29 mouse cellular contexts compared by ENCODE assay signal in the genomic region with DNA sequence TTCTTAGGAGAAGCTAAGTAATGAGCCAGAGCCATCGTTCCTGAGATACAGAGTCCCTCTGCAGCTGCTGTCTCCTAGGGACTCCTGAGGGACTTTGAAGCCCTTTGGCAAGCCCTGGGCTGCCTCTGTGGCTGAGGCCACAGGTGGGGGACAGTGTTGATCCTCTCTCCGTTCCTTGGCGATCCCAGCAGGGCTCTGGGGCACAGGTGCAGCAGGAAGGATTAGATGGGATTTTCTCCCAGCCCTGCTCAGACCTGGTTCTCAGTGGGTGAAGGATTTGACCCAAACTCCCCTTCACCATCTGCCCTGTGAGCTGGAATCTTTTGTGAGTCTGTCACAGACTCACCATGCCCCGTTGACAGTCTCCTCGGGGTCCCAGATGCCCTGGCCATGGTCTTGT. TPM values are rescaled to one million over a fixed set of nuclear protein-coding genes. Genes with fewer than 3 reads are reported as not detected.
DNase-seq lines count a peak whose midpoint lies in the region; ATAC-seq and TF ChIP-seq lines count a peak whose summit lies in the region.
"Had no signal": no experiment of that assay in that cellular context is flagged by ENCODE, and none has a peak within 500 bp of the region (broad histone marks: within the 10 kb centered on the region; RNA-seq: fewer than 3 reads in every experiment).

No protein-coding gene starts in this region.

- no peak for ATAC-seq in forebrain, embryonic 13.5 days
- ATAC-seq in forebrain, postnatal 0 days: no peak
- peak; percentile 16; the same call in 1 of the 2 replicates for ATAC-seq in hindbrain, embryonic 16.5 days
- ATAC-seq in hindbrain, embryonic 11.5 days (ENCODE audit: low FRiP score): no peak
- ATAC-seq in midbrain, postnatal 0 days (ENCODE audit: low FRiP score): no peak
- ATAC-seq: intestine, embryonic 16.5 days had no signal

- no peaks in the 10 kb centered on the region for H3K36me3 ChIP-seq in forebrain, embryonic 13.5 days (ENCODE audit: poor library complexity, severe bottlenecking)
- no peaks in the 10 kb centered on the region for H3K36me3 ChIP-seq in forebrain, postnatal 0 days (ENCODE audit: insufficient read depth)
- no peaks in the 10 kb centered on the region for H3K36me3 ChIP-seq in hindbrain, embryonic 16.5 days (ENCODE audit: control insufficient read depth, insufficient read depth, low read length)
- H3K36me3 ChIP-seq in hindbrain, embryonic 11.5 days (ENCODE audit: control insufficient read depth, insufficient read depth, low read length): no peaks in the 10 kb centered on the region
- H3K36me3 ChIP-seq in midbrain, postnatal 0 days (ENCODE audit: insufficient read depth, low read length): no peaks in the 10 kb centered on the region
- H3K36me3 ChIP-seq: embryonic facial prominence, embryonic 13.5 days; G1E; hindbrain, embryonic 15.5 days; limb, embryonic 12.5 days; liver, embryonic 15.5 days; neural tube, embryonic 12.5 days had no signal

- TF ChIP-seq POLR2A in brain, embryonic 14.5 days (IDR thresholded peaks at IDR 0.05; ENCODE audit: borderline replicate concordance, extremely low read depth, insufficient read depth, insufficient read length, poor library complexity, severe bottlenecking): no peak

- H3K27ac ChIP-seq in forebrain, embryonic 13.5 days: peak overlapping the region; percentile 31; the same call in 1 of the 2 replicates
- no peak overlapping the region for H3K27ac ChIP-seq in forebrain, postnatal 0 days (ENCODE audit: low read depth, low read length)
- no peak overlapping the region for H3K27ac ChIP-seq in hindbrain, embryonic 16.5 days (ENCODE audit: low read depth, low read length)
- H3K27ac ChIP-seq in hindbrain, embryonic 11.5 days (ENCODE audit: low read depth, low read length): no peak overlapping the region
- no peak overlapping the region for H3K27ac ChIP-seq in midbrain, postnatal 0 days (ENCODE audit: low read depth, low read length)
- H3K27ac ChIP-seq: embryonic facial prominence, embryonic 13.5 days; hindbrain, embryonic 15.5 days; kidney, postnatal 0 days; limb, embryonic 12.5 days; liver, embryonic 15.5 days; neural tube, embryonic 12.5 days had no signal

- DNase-seq in forebrain, postnatal 0 days: no peak
- DNase-seq in hindbrain, embryonic 11.5 days (ENCODE audit: low spot score): no peak
- peak; percentile 26 for DNase-seq in brain, embryonic 14.5 days (ENCODE audit: low read depth)
- peak; percentile 41 for DNase-seq in midbrain, postnatal 0 days (ENCODE audit: low spot score)
- DNase-seq in adrenal gland, adult 18-20 months (ENCODE audit: low spot score in 2 of 2): no peak
- DNase-seq: adrenal gland, postnatal 14 days; cerebellum, adult 11-12 months; cerebellum, adult 9-11 months; embryo, embryonic 11 days; gastrocnemius, postnatal 25 days; heart, adult 11 months; heart, postnatal 14 days; kidney, adult 8-10 months; layer of hippocampus, adult 9-11 months; lung, embryonic 14.5 days; lung, postnatal 14 days; right cerebral cortex, postnatal 14 days; thymus, postnatal 4 days had no signal

- 19% methylated on average over 5 of the region's 5 CpGs for WGBS in forebrain, embryonic 13.5 days
- WGBS in forebrain, postnatal 0 days: 26% methylated on average over 5 of the region's 5 CpGs
- WGBS in hindbrain, embryonic 16.5 days: 17% methylated on average over 5 of the region's 5 CpGs
- WGBS in hindbrain, embryonic 11.5 days: 33% methylated on average over 5 of the region's 5 CpGs
- WGBS in midbrain, postnatal 0 days: 11% methylated on average over 5 of the region's 5 CpGs

- H3K4me2 ChIP-seq in forebrain, embryonic 13.5 days: no peak overlapping the region
- no peak overlapping the region for H3K4me2 ChIP-seq in forebrain, postnatal 0 days (ENCODE audit: low read depth)
- H3K4me2 ChIP-seq in hindbrain, embryonic 16.5 days (ENCODE audit: low read length): no peak overlapping the region
- no peak overlapping the region for H3K4me2 ChIP-seq in hindbrain, embryonic 11.5 days (replicated peaks; ENCODE audit: low read depth, low read length)
- no peak overlapping the region for H3K4me2 ChIP-seq in midbrain, postnatal 0 days (ENCODE audit: low read depth, low read length, poor library complexity, severe bottlenecking)
- H3K4me2 ChIP-seq: embryonic facial prominence, embryonic 13.5 days; hindbrain, embryonic 15.5 days; limb, embryonic 12.5 days; liver, embryonic 15.5 days; lung, embryonic 14.5 days; neural tube, embryonic 12.5 days had no signal

- no peak for TF ChIP-seq CTCF in forebrain, postnatal 0 days (IDR thresholded peaks at IDR 0.05; ENCODE audit: low read depth)
- no peak for TF ChIP-seq CTCF in brain, embryonic 14.5 days (IDR thresholded peaks at IDR 0.05; ENCODE audit: borderline replicate concordance, extremely low read depth, insufficient read depth, insufficient read length)
- TF ChIP-seq CTCF in midbrain, postnatal 0 days (IDR thresholded peaks at IDR 0.05): no peak

- no peak overlapping the region for H3K4me3 ChIP-seq in forebrain, embryonic 13.5 days
- no peak overlapping the region for H3K4me3 ChIP-seq in forebrain, postnatal 0 days (ENCODE audit: low read depth, low read length)
- no peak overlapping the region for H3K4me3 ChIP-seq in hindbrain, embryonic 16.5 days (ENCODE audit: low read length)
- no peak overlapping the region for H3K4me3 ChIP-seq in hindbrain, embryonic 11.5 days (ENCODE audit: low read depth, low read length)
- no peak overlapping the region for H3K4me3 ChIP-seq in midbrain, postnatal 0 days (ENCODE audit: low read depth, low read length)
- H3K4me3 ChIP-seq: embryonic facial prominence, embryonic 13.5 days; hindbrain, embryonic 15.5 days; limb, embryonic 12.5 days; liver, embryonic 15.5 days; myocyte; neural tube, embryonic 12.5 days had no signal

- H3K9me3 ChIP-seq in forebrain, embryonic 13.5 days (replicated peaks): no peaks in the 10 kb centered on the region
- no peaks in the 10 kb centered on the region for H3K9me3 ChIP-seq in forebrain, postnatal 0 days (ENCODE audit: low read length)
- H3K9me3 ChIP-seq in hindbrain, embryonic 16.5 days (ENCODE audit: control insufficient read depth, low read length): no peaks in the 10 kb centered on the region
- H3K9me3 ChIP-seq in hindbrain, embryonic 11.5 days (ENCODE audit: control insufficient read depth, low read length): no peaks in the 10 kb centered on the region
- H3K9me3 ChIP-seq in midbrain, postnatal 0 days (ENCODE audit: low read length): no peaks in the 10 kb centered on the region
- H3K9me3 ChIP-seq: embryonic facial prominence, embryonic 13.5 days; hindbrain, embryonic 15.5 days; limb, embryonic 12.5 days; liver, embryonic 15.5 days; neural tube, embryonic 12.5 days had no signal

- peaks cover 19% of the 10 kb centered on the region for H3K4me1 ChIP-seq in forebrain, embryonic 13.5 days
- H3K4me1 ChIP-seq in forebrain, postnatal 0 days (ENCODE audit: insufficient read depth): no peaks in the 10 kb centered on the region
- H3K4me1 ChIP-seq in hindbrain, embryonic 16.5 days (ENCODE audit: control insufficient read depth, insufficient read depth, low read depth, low read length): peaks cover 4% of the 10 kb centered on the region; the same call in 1 of the 2 replicates
- H3K4me1 ChIP-seq in hindbrain, embryonic 11.5 days (replicated peaks; ENCODE audit: control insufficient read depth, insufficient read depth, low read length): no peaks in the 10 kb centered on the region
- no peaks in the 10 kb centered on the region for H3K4me1 ChIP-seq in midbrain, postnatal 0 days (ENCODE audit: insufficient read depth, low read length)

- no peak overlapping the region for H3K9ac ChIP-seq in forebrain, embryonic 13.5 days
- no peak overlapping the region for H3K9ac ChIP-seq in forebrain, postnatal 0 days
- H3K9ac ChIP-seq in hindbrain, embryonic 16.5 days (ENCODE audit: low read depth, low read length): no peak overlapping the region
- H3K9ac ChIP-seq in hindbrain, embryonic 11.5 days (ENCODE audit: low read depth, low read length): no peak overlapping the region
- H3K9ac ChIP-seq in midbrain, postnatal 0 days (replicated peaks; ENCODE audit: low read length, poor library complexity, severe bottlenecking): no peak overlapping the region
- H3K9ac ChIP-seq: embryonic facial prominence, embryonic 13.5 days; hindbrain, embryonic 15.5 days; limb, embryonic 12.5 days; liver, embryonic 15.5 days; lung, embryonic 14.5 days; neural tube, embryonic 12.5 days had no signal

- no peaks in the 10 kb centered on the region for H3K27me3 ChIP-seq in forebrain, embryonic 13.5 days
- no peaks in the 10 kb centered on the region for H3K27me3 ChIP-seq in forebrain, postnatal 0 days (ENCODE audit: insufficient read depth, low read length)
- H3K27me3 ChIP-seq in hindbrain, embryonic 16.5 days (replicated peaks; ENCODE audit: control insufficient read depth, insufficient read depth, low read length): no peaks in the 10 kb centered on the region
- no peaks in the 10 kb centered on the region for H3K27me3 ChIP-seq in hindbrain, embryonic 11.5 days (ENCODE audit: control insufficient read depth, insufficient read depth, low read length)
- no peaks in the 10 kb centered on the region for H3K27me3 ChIP-seq in midbrain, postnatal 0 days (ENCODE audit: insufficient read depth, low read length)
- H3K27me3 ChIP-seq: embryonic facial prominence, embryonic 13.5 days; hindbrain, embryonic 15.5 days; limb, embryonic 12.5 days; liver, embryonic 15.5 days; neural tube, embryonic 12.5 days had no signal

RNA-seq across cellular contexts. Expression of a gene that starts 7.5 kb away (rescaled TPM):
- polyA plus RNA-seq in forebrain, embryonic 13.5 days (2015; fragmentation: Nextera tagmentation; extraction: Ambion mirVana): 18.3 and 19.1 TPM in 2 replicates
- total RNA-seq in forebrain, postnatal 0 days (2014; rRNA removed): 48.4 and 56.4 TPM in 2 replicates
- 15.1 and 18.7 TPM in 2 replicates for polyA plus RNA-seq in forebrain, postnatal 0 days (2015; fragmentation: Nextera tagmentation; extraction: Ambion mirVana)
- polyA plus RNA-seq in hindbrain, embryonic 16.5 days (2015; fragmentation: Nextera tagmentation; extraction: Ambion mirVana): 26.4 and 27.1 TPM in 2 replicates
- polyA plus RNA-seq in hindbrain, embryonic 11.5 days (2014; fragmentation: Nextera tagmentation; extraction: Ambion mirVana): 11.3 and 11.8 TPM in 2 replicates
- polyA plus RNA-seq in brain, embryonic 14.5 days (2012; rRNA removed): 38.3 and 61.2 TPM in 2 replicates
- 70.2 and 87.2 TPM in 2 replicates for total RNA-seq in midbrain, postnatal 0 days (2014; rRNA removed)
- 23.6 and 25.6 TPM in 2 replicates for polyA plus RNA-seq in midbrain, postnatal 0 days (2015; fragmentation: Nextera tagmentation; extraction: Ambion mirVana)
- total RNA-seq in adrenal gland, adult 18-20 months (2021): 10 to 100 TPM; 11.1 to 18.6 TPM
- polyA plus RNA-seq: G1E, myocyte had no signal

Comparison
In these comparisons a context has a peak if more than half of its experiments do, and no peak if none do; other contexts are left out.
1. DNase-seq: peak in brain, embryonic 14.5 days (single experiment) and midbrain, postnatal 0 days (single experiment); none in forebrain, postnatal 0 days (single experiment), hindbrain, embryonic 11.5 days (single experiment) and adrenal gland, adult 18-20 months (0 of 2).